Mouse (Mus musculus): Measurements from ENCODE around the gene Zfp324.

DNA sequence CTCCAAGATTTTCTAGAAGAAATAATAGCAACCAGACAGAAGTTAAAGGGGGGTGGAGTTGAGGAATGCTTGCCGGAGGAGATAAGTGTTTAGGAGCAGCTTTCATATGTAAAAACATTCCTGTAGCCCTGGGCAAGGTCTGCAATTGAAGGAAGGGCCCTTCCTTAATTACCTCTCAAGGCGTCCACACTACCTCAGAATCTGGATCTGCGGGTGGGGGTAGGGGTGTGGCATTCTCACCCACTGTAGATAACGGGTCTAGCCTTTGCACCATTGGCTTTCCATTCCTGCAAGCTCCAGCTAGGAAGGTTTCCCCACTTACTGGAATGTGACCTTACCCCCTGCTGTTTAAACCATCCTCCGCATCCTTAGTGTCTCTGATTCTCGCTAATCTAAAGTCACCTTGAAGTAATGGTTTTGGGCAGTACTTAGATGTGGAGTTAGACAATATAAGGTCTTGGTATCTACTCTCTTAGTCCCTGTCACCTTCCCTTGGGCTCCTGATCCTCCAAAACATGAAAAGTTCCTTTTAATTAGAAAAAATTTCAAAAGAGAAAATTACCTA lies 48.7 kb downstream of the Zfp324 start:
- TF ChIP-seq CTCF (IDR thresholded peaks at IDR 0.05; ENCODE audit: control insufficient read depth, insufficient read depth, insufficient read length) (no peak), USF1 (IDR thresholded peaks at IDR 0.05; ENCODE audit: low read depth) (no peak), MAX (IDR thresholded peaks at IDR 0.05) (no peak), FOSL1 (IDR thresholded peaks at IDR 0.05; ENCODE audit: insufficient read depth, low read length, poor library complexity, severe bottlenecking) (no peak)
